Mouse (Mus musculus) kidney, adult 8-10 months (tissue): ENCODE measurements around the gene Gja10.

Source experiments
- DNase-seq, 2 experiments: peaks; one replicate each; pipeline ENCODE4 v3.0.0; 2022

The Gja10 gene

DNA sequence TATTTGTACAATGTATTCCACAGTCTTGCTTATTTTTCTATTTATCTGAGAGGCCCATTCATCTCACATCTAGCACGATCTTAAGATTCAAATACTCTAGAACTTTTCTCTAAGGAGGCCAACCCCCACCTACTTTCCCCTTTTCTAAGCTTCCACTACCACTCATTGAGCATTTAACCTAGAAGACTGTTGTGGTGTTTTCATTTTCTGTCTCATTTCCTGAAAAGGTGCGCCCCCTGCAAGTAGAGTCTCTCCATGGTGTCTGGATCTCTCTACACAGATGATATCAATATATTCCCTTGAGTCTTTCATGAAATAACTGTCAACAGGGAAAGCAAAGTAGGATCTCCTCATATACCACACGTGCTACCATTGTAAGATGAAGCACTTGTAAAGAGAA is at the start of gene Gja10:
Gene Gja10, minus strand, starts transcription at position 101 of the 400 bp plus-strand sequence.
- no peak for DNase-seq

DNA sequence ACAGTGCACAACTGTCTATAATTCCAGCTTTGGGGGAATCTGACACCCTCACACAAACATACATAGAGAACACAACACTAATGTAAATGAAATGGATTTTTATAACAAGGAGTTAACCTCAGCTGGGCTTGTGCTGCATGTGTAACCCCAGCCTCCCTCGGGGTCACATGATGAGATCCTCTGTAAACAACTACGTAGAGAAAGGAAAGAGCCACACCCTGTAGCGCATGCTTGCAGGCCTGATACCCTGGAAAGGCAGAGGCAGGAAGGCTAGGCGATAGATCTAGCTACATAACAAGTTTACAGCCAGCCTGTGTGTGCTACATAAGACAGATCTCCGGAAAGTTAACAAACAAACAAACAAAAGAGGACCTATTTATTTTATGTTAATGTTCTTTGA is 49.1 kb upstream of the Gja10 start:
- DNase-seq, result no peak

DNA sequence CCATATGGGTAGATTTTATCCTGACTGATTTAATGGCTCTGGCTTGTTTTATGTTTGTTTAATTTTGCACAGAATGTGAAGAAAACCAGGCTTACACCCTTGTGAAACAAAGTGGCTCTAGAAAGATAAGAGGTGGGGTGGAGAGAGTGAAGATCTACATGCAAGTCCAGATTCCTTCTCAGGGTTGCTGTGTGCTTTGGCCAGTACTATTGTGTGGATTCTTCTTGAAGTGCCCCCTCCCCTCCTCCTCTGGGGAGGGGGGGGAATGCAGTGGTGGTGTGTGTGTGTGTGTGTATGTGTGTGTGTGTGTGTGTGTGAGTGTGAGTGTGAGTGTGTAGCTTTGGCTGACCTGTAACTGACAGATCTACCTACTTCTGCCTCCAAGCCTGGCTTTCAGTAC is 19.1 kb upstream of the Gja10 start:
- no peak for DNase-seq

DNA sequence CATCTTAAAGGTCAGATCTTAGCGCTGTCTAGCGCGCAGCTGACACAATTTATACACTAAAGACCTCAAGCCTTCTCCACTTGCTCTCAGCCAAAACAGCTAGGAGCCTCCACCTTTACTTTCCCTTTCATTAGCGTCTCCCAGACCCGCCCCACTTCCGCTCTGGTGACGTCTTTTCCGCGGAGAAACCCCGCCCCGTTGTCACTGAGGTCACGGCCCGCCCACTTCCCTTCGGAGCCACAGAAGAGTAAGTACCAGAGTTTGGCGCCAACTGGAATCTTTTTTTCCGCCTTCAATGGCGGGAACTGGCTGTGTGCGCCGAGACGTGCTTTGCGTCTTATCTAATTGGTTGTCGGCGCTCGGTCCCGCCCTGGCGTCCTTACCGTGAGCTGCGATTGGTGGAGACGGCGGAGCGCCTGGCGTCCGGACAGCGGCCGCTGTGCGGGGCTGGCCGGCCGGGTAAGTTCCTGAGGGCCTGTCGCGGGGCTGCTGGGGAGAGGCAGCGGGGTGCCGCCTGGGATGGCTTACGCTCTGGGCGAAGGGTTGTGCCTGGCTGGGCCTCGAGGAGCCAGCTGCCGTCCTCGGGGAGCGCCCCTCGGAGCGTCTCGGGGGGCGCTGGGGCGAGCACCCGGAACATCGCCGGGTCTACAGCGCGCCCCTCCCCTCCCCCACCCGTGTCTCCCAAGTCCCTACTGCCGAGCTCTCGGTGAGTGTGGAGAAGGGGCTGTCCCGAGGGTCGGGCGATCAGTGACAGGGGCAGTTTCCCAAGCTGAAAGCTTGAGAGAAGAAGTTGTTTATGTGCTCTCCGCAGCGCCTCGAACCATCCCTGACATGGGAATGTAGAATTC is 12.7 kb upstream of the Gja10 start, which contains the start of gene Casp8ap2:
Gene Casp8ap2, plus strand, starts transcription at position 418 of the 848 bp plus-strand sequence.
- DNase-seq, result peak; percentile 100

DNA sequence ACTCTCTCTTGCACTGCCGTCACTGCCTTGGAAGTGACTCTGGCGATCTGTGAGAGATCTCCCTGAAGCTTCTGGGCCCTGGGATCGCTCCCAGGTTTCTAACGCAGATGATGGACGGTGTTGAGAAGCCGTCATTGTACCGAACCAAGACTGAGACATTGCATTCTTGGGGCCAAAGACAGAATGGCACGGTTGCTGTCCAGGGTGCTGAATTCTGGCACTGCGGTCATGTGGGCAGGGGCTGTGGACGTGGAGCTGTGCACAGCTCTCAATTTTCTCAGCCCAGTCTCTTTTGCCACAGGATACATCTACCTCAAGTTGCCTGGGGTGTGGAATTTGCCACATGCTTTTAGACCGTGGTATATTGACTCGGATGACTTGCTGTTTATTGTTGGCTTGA is 1.4 kb downstream of the Gja10 start:
- peak in 1 of 2 experiments; percentile 24 for DNase-seq

DNA sequence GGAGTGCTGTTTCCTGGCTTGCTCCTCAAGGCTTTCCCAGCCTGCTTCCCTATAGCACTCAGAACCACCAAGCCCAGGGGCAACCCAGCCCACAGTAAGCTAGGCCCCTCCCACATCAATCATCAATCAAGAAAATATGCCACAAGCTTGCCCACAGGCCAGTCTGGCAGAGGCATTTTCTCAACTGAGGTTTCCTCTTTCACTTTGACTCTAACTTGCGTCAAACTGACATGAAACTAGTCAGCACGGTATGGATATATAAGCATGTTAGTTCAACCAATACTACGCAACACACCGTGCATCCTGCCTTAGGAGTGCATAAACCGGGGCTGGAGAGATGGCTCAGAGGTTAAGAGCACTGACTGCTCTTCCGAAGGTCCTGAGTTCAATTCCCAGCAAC is 14.3 kb downstream of the Gja10 start:
- no peak for DNase-seq

DNA sequence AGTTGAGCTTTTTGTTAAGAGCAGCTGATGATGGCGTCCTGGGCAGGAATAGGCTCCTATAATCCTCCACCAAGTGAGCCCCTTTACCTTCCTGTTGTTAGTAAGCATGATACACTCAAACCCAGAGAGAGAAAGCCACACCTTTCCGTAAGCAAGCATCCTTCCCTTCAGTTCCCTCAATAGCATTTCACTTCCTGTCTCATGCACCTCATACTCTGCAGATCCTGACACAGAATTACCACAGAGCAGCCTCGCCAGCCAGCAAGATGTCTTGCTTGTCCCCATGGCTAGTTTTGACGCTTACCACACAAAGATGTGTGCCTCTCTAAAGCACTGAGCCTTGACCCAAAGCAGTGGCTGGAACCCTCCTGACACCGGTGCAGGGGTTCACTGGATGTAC is 15.0 kb downstream of the Gja10 start:
- no peak for DNase-seq

DNA sequence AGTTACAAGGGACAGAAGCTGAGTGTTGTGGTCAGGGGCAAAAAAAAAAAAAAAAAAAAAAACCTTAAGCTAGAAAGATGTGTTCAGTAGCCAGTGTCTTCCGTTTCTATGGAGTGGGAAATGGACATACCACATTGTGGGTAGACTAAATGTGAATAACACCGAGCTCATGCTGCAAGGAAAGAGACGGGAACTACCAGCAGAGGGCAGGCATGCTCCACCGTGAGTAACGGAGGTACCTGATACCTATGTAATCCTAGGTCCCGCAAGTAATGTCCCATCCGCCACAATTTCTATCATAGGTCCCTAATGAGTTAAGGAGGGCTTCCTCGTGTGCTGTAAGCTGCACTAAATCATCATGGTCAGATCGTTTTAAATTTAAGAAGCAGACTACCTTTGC is 16.0 kb downstream of the Gja10 start:
- DNase-seq, result peak; percentile 23 to 65

DNA sequence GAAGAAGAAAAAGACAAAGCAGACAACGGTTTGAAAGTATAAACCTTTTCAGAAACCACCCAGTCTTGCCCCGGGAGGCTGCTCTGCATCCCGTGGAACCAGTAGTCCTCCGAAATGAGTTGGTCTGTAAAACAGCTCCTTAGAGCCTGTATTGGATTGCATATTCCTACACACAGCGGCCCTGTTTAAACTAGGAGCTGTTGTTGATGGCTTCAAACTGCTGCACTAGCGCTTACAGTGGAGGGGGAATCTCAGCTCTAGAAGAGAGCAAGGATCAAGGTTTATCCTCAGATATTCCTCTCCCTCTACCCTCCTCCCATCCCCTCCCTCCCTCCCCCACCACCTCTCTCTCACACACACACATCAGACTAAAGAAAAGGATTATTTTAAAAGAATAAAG is 18.4 kb downstream of the Gja10 start:
- no peak for DNase-seq

DNA sequence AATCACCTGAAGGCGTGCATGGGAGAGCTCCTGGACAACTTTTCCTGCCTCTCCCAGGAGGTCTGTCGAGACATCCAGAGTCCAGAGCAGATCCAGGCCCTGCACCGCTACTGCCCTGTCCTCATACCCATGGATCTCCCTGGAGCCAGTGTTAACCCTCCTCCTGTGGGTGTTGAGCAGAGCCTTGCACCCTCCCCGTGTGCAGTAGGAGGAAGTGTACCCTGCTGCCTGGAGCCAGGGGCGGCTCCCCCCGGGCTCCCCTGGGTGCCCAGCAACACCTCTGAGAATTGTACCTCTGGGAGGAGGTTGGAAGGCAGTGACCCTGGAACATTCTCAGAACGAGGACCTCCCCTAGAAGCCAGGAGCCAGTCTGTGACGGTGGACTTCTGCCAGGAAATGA is 22.7 kb downstream of the Gja10 start:
- no peak for DNase-seq

DNA sequence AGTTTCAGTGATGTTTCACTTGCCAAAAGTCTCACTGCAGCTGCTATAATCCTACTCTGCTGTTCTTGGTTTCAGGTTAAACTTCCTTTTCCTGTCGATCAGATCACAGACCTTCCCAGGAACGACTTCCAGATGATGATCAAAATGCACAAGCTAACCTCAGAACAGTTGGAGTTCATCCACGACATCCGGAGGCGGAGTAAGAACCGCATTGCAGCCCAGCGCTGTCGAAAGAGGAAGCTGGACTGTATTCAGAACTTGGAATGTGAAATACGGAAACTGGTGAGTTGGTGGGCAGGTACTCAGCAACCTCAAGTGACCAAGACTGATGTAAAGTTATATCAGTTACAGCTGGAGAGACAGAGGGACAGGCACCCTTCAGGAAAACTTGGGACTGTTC is 27.4 kb downstream of the Gja10 start:
- DNase-seq, result no peak

DNA sequence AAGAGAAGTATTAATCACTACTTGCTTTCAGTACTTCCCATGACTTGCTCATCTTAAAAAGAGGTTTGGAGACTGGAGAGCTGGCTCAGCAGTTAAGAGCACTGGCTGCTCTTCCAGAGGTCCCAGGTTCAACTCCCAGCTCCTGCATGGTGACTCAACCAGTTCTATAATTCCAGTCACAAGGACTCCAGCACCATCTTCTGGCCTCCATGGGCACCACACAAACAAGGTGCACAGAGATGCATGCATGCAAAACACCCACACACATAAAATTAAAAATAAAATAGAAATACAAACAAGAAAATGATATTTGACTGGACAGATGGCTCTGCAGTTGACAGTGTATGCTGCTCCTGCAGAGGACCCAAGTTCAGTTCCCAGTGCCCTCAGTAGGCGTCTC is 28.0 kb downstream of the Gja10 start:
- no peak for DNase-seq

DNA sequence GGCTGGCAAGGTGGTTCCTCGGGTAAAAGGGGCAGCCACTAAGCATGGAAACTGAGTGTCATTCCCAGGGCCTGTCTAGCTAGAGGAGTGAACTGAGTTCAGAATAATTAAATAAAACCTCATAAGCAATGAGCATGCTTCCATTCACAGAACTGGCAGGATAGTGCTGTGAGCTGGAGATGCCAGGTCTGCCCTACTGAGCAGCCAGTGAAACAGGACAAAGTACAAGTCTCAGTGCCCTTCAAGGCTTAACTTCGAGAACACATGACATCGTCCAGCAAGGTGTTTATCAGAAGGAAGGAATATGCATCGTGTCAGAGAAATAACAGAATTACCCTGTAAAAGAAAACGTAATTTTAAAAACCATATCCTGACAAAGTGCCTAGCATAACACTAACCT is 29.0 kb downstream of the Gja10 start:
- DNase-seq, result peak in 1 of 2 experiments; percentile 20

DNA sequence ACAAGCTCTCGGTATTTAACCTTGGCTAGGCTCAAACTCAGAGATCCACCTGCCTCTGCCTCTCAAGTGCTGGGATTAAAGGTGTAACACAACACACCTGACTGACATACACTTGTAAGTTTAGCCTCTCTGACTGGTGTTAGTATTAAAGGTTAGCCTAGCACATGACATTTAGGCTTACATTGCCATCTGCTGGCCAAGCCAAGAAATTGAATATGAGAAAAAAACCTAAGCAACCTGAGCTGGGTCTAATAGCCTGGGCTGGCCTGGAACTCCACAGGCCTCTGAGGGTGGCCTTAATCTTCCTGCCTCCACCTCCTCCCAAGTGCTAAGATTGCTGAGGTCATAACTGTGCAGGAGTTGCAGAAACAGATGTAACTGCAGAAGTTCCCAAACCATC is 30.4 kb downstream of the Gja10 start:
- DNase-seq, result peak; percentile 20 to 32

DNA sequence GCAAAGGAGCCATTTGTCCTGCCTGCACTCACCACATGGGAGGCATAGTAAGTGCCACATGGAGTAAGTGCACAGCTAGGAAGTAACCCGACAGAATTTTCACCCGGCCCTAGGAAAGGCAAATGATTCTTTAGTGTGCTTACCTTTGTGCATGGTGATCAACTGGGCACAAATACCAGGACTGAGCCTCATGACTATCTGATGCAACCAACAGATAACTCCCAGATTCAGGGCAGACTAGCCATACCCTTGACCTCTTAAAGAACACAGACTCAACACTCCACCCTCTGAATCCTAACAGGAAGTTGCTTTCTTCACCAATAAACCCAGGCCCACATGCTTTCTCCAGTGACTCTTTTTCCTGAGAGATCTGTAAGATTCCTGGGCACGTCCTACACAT is 31.1 kb downstream of the Gja10 start:
- no peak for DNase-seq

DNA sequence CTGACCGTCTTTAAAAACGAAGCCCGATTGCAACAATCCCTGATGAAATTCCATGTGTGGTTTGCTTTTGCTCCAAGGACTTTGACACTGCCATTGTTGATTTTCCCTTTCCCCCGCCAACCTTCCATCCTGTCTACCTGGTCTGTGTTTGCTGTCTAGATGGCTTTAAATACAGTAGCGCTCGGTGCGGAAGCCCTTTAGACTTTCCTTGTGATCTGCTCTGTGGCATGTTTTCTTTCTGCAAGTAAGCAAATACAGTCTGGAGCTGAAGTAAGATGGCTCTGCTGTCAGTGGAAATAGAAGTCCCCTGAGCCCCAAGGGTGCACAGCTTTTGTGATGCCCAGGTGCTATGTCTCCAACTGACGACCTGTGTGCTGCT is 31.6 kb downstream of the Gja10 start:
- DNase-seq, result no peak

DNA sequence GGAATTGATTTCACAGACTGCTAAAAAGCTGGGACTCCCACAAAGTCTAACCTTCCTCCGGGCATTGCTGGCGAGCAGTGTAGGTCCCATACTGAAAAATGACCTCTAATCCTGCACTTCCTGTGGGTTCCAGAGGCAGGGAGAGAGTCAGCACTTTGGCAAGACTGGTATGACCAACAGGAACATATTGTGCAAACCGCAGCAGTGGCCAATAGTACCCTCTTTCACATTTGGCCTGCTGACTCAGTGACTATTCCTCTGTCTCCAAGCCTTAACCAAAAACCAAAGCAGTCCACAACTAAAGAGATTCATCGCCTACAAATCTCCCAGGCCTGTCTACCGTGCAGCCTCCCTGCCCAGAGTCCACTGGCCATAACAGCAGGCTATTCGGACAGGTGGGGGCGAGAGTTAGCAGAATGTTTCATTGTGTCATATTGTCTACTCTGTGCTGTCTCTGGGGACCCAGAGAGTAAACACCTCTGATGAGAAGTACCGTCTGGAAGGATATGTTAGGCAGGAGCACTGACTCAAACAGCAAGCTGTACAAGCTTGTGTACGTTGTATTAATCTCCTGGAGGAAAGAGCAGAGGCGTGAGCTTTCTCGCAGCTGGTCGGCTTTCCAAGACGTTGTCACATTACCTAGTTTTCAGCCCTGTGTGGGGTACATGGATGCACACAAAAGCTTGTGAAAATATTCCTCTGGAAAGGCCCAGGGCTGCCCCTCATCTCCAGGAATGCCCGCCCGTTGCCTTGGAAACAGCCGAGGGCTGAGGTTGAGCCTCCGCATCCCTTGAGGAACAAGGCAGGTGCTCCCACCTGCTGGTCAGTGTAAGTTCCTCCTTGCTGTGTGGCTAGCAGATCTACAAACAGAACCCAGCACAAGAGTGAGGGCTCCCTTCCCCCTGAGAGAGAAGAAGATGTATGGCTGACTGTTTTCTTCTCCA is 32.3 kb downstream of the Gja10 start:
- peak; percentile 28 to 29 for DNase-seq

DNA sequence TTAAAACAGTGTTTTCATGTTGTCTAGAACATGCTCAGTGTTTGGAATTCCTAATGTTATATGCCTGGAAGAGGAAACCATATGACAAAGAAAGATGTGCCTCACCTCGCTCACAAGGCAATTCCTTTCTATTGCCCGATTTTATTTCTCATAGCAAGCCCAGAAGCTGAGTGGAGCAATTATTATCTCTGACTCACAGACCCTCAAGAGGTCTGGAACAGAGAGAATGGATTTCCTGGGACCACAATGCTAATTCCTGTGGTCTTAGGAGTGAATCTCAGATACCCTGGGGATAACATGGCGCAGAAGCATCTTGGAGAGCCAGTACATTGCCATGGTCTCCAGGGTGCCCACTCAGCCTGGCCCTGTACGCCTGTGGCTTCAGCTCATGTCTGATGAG is 33.5 kb downstream of the Gja10 start:
- DNase-seq, result no peak

DNA sequence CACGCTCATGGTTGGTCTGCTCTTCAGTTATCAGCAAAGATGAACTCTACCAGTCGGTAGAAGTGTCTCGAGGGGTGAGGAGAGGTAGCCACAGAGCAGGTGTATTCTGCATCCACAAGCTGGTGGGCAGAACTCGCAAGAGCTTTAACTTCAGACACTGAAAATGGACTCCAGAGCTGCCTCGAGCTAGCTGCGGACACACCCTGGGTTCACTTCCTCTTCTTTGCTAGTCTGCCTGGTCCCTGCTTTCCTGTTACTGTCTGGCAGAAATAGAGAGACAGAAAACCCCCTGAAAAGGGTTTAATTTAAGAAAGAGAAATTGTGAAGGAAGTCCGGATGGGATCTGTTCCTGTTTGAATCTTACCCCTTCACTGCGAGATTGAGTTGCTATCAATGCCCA is 37.6 kb downstream of the Gja10 start:
- no peak for DNase-seq

DNA sequence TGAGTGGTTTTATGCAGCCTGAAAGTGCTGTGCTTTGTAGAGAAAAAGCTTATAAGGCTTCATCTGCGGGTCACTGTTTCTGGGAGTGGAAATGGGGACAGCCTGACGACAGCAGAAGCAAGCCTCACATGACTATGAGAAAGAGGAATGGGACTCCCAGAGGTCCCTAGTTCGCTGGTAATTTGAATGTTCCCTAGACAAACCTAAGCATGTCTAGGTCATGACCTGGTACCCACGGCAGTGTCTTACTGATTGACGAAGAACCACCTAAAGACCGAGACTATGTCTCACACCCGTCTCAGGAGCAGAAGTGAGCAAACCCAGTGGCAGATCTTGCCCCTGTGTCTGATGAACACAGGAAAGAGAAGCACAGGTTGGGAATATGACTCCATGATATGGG is 38.1 kb downstream of the Gja10 start:
- no peak for DNase-seq

DNA sequence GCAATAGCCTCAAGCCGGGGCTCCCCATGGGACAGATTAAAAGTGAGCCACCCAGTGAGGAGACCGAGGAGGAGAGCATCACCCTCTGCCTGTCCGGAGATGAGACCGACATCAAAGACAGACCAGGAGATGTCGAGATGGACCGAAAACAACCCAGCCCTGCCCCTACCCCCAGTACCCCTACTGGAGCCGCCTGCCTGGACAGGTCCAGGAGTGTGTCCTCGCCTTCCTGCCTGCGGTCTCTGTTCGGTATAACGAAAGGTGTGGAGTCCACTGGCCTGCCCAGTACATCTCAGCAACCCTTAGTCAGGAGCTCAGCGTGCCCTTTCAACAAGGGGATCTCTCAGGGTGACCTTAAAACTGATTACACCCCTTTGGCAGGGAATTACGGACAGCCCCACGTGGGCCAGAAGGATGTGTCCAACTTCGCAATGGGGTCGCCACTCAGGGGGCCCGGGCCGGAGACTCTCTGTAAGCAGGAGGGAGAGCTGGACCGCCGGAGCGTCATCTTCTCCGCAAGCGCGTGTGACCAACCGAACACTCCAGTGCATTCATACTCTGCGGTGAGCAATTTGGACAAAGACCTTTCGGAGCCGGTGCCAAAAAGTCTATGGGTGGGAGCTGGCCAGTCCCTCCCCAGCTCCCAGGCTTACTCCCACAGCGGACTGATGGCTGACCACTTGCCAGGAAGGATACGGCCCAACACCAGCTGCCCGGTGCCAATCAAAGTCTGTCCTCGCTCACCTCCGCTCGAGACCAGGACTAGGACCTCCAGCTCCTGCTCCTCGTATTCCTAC is 40.0 kb downstream of the Gja10 start:
- DNase-seq, result no peak

DNA sequence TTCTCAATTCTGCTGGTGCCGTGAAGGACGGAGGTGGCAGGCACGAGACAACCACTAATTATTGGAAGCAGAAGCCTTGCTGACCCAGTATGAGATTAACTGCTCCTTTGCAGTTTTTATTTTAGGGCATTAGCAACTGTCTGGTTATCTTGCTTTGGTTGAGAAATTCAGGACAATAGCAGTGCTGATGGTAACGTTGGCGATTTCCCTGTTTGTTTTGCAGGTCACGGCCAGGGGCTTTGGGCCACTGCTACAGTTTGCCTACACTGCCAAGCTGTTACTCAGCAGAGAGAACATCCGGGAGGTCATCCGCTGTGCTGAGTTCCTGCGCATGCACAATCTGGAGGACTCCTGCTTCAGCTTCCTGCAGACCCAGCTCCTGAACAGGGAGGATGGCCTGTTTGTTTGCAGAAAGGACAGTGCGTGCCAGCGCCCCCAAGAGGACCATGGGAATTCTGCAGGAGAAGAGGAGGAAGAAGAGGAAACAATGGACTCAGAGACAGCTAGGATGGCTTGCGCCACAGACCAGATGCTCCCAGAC is 40.9 kb downstream of the Gja10 start:
- peak; percentile 27 to 43 for DNase-seq
